Mouse (Mus musculus): ENCODE data around the gene Cyfip1. TPM values are rescaled to one million over a fixed set of nuclear protein-coding genes. Genes with fewer than 3 reads are reported as not detected.
A peak's percentile ranks its signal among the peaks of the same experiment; 100 is the strongest.

Gene Cyfip1
- total and polyA plus RNA-seq, 3 experiments, result 17.2 to 36.1 (median 33.8) TPM

DNA sequence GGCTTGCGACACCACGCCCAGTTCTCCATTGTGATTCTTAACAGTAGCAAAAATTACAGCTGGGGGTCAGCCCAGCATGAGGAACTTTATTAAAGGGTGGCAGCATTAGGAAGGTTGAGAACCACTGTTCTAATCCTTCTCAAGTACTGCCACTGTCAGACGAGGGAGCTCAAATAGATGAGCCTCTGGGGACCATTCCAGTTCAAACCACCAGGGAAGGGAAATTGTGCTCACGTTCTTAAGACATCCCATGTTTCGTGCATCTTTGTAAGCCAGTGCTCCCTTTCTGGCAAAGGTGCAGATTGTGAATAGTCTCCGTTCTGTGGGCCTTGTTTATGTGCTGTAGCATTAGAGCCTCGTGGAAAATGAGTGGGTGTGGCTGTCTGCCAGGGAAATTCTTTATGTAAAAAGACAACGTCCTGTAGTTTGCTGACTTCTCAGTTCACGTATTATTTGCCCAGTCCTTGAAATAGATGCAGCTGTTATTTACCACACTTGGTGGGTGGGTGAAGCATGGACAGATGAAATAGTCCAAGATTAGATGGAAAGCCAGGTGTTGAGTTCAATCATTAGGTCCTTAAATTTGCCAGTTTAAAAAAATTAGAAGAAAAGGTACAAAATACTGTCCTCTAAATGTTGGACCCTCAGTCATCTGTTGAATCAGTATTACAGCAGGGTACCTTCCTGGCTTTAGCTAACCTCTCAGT is 5.2 kb downstream of the Cyfip1 start:
- Histone ChIP-seq H3K36me3 (ENCODE audit: control insufficient read depth, insufficient read depth, low read length) (peaks cover 7% of the 10 kb centered on the region), H3K4me3 (no peak overlapping the region), H3K4me1 (ENCODE audit: control insufficient read depth, insufficient read depth, low read length) (peaks cover 6% of the 10 kb centered on the region), H3K27me3 (ENCODE audit: control insufficient read depth, insufficient read depth, low read length) (no peaks in the 10 kb centered on the region), H3K9ac (ENCODE audit: low read depth, low read length) (no peak overlapping the region), H3K79me2 (replicated peaks; ENCODE audit: control insufficient read depth, insufficient read depth, low read length) (peaks cover 9% of the 10 kb centered on the region), H3K27ac (no peak overlapping the region)
- WGBS, result 46% methylated on average over 9 of the region's 9 CpGs
- TF ChIP-seq CTCF (IDR thresholded peaks at IDR 0.05), result no peak
- no peak for TF ChIP-seq EP300 (IDR thresholded peaks at IDR 0.05; ENCODE audit: insufficient read depth, low read depth, low read length)
- no peak for TF ChIP-seq POLR2A (IDR thresholded peaks at IDR 0.05; ENCODE audit: insufficient read depth, low read depth, low read length)
- intact Hi-C loops (cut with DNase I), result no loop called here
- DNase-seq, result no peak

DNA sequence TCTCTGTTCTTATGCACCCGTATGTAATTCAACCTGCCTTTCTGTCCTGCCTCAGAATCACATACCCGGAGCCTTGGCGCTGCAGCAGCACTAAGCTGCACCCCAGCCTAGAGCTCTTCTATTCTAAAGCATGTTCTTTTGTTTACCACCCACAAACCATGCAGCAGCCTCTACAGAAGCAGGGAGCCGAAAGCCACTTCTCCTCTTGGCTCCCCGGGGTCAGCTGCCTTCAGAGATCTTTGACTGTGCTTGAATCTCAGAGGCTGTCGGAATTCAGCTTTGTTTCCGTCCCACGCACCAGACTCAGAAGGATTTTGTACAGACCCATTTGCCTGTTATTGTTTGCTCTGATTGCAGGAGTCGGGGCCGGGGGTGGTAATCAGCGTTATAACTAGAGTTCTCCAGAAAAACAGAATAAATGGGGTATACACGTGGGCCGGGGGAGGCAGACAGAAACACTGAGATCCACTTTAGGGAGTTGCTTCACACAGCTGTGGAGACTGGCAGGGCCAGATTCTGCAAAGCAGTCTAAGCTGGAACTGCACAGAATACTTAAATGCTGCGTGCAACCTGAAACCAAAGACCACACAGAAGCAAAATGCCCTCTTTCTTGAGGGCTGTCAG is 8.5 kb downstream of the Cyfip1 start:
- Histone ChIP-seq H3K4me3 (no peak overlapping the region), H3K27ac (no peak overlapping the region), H3K4me1 (ENCODE audit: control insufficient read depth, insufficient read depth, low read length) (peaks cover 11% of the 10 kb centered on the region), H3K79me2 (replicated peaks; ENCODE audit: control insufficient read depth, insufficient read depth, low read length) (peaks cover 9% of the 10 kb centered on the region), H3K27me3 (ENCODE audit: control insufficient read depth, insufficient read depth, low read length) (no peaks in the 10 kb centered on the region), H3K36me3 (ENCODE audit: control insufficient read depth, insufficient read depth, low read length) (peaks cover 11% of the 10 kb centered on the region), H3K9ac (ENCODE audit: low read depth, low read length) (no peak overlapping the region)
- intact Hi-C loops (cut with DNase I), result no loop called here
- DNase-seq, result no peak
- TF ChIP-seq CTCF (IDR thresholded peaks at IDR 0.05), result no peak
- TF ChIP-seq POLR2A (IDR thresholded peaks at IDR 0.05; ENCODE audit: insufficient read depth, low read depth, low read length), result no peak
- 63% methylated on average over 14 of the region's 14 CpGs for WGBS

DNA sequence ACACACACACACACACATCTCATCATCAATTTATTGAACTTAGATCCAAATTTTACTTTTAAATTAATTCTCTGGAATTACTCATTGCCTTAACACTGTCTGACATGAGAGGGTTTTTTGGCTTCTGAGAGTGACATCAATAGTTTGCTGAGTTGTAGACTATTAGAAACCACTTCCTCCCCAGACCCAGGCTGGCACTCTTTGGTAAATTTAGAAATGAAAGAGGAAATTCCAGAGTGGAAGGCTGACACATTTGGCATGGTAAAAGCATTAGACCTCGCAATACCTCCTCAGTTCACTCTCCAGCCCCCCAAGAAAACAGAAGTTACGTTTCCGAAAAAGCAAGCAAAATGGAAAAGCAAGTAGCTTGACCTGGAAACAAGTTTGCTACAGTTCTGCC is 11.2 kb downstream of the Cyfip1 start:
- intact Hi-C loops (cut with DNase I), result no loop called here
- H3K27me3 ChIP-seq (ENCODE audit: control insufficient read depth, insufficient read depth, low read length), result no peaks in the 10 kb centered on the region
- no peak overlapping the region for H3K4me3 ChIP-seq
- H3K27ac ChIP-seq, result peak overlapping the region; percentile 29
- no peak for TF ChIP-seq CTCF (IDR thresholded peaks at IDR 0.05)
- no peak for TF ChIP-seq POLR2A (IDR thresholded peaks at IDR 0.05; ENCODE audit: insufficient read depth, low read depth, low read length)
- TF ChIP-seq EP300 (IDR thresholded peaks at IDR 0.05; ENCODE audit: insufficient read depth, low read depth, low read length), result no peak
- peaks cover 22% of the 10 kb centered on the region for H3K79me2 ChIP-seq (replicated peaks; ENCODE audit: control insufficient read depth, insufficient read depth, low read length)
- H3K9ac ChIP-seq (ENCODE audit: low read depth, low read length), result no peak overlapping the region
- WGBS, result 21% methylated on average over 3 of the region's 3 CpGs
- H3K4me1 ChIP-seq (ENCODE audit: control insufficient read depth, insufficient read depth, low read length), result peaks cover 13% of the 10 kb centered on the region
- peaks cover 14% of the 10 kb centered on the region; the same call in 1 of the 2 replicates for H3K36me3 ChIP-seq (ENCODE audit: control insufficient read depth, insufficient read depth, low read length)
- peak in 1 of 2 experiments; percentile 18 for DNase-seq

DNA sequence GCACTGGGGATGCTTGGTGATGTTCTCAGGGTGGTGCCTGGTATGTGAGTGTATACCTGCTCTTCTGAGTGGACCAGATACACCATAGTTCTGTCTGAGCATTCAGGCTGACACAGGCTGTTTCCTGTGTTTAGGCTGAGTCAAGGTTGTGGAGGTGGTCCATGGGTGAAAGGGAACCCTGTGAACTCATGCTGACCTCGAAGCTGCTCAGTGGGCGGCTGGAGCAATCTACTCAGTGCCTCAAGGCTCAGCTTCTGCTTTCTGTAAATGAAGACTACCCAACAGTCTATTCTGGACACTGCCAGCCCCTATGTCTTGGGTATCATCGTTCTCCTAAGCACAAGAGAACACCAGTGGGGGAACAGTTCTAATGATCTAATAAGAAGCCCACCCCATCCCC is 14.1 kb downstream of the Cyfip1 start:
- Histone ChIP-seq H3K79me2 (replicated peaks; ENCODE audit: control insufficient read depth, insufficient read depth, low read length) (peaks cover 21% of the 10 kb centered on the region), H3K36me3 (ENCODE audit: control insufficient read depth, insufficient read depth, low read length) (peaks cover 16% of the 10 kb centered on the region), H3K27me3 (ENCODE audit: control insufficient read depth, insufficient read depth, low read length) (no peaks in the 10 kb centered on the region), H3K27ac (no peak overlapping the region), H3K9ac (ENCODE audit: low read depth, low read length) (no peak overlapping the region), H3K4me3 (no peak overlapping the region), H3K4me1 (ENCODE audit: control insufficient read depth, insufficient read depth, low read length) (peaks cover 19% of the 10 kb centered on the region)
- TF ChIP-seq EP300 (IDR thresholded peaks at IDR 0.05; ENCODE audit: insufficient read depth, low read depth, low read length), result no peak
- TF ChIP-seq CTCF (IDR thresholded peaks at IDR 0.05), result no peak
- no peak for TF ChIP-seq POLR2A (IDR thresholded peaks at IDR 0.05; ENCODE audit: insufficient read depth, low read depth, low read length)
- WGBS, result 72% methylated on average over 3 of the region's 3 CpGs
- peak in 1 of 2 experiments; percentile 27 for DNase-seq
- intact Hi-C loops (cut with DNase I), result no loop called here

DNA sequence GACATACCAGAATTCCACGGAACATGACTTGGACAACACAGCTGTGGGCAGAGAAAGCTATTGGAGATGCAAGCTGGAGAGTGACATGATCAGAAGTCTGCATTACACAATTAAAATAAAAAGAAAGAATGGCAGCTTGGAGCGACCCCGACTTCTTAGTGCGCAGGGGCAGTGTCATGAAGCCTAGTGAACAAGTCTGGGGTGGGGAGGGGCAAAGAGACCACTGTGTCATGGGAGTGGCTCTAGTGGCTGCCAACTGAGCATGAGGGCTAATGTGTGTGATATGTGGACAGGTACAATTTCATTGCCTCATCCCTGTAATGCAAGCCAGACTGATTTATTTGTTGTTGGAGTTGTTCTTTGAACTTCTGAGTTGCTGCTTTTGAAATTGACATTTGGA is 15.2 kb downstream of the Cyfip1 start:
- TF ChIP-seq CTCF (IDR thresholded peaks at IDR 0.05) (no peak), EP300 (IDR thresholded peaks at IDR 0.05; ENCODE audit: insufficient read depth, low read depth, low read length) (no peak), POLR2A (IDR thresholded peaks at IDR 0.05; ENCODE audit: insufficient read depth, low read depth, low read length) (no peak)
- H3K4me3 ChIP-seq, result no peak overlapping the region
- H3K4me1 ChIP-seq (ENCODE audit: control insufficient read depth, insufficient read depth, low read length), result peaks cover 19% of the 10 kb centered on the region
- no peak overlapping the region for H3K9ac ChIP-seq (ENCODE audit: low read depth, low read length)
- H3K27me3 ChIP-seq (ENCODE audit: control insufficient read depth, insufficient read depth, low read length), result no peaks in the 10 kb centered on the region
- 94% methylated on average over 4 of the region's 4 CpGs for WGBS
- DNase-seq, result no peak
- no peak overlapping the region for H3K27ac ChIP-seq
- intact Hi-C loops (cut with DNase I), result no loop called here
- H3K79me2 ChIP-seq (replicated peaks; ENCODE audit: control insufficient read depth, insufficient read depth, low read length), result peaks cover 19% of the 10 kb centered on the region
- H3K36me3 ChIP-seq (ENCODE audit: control insufficient read depth, insufficient read depth, low read length), result peaks cover 16% of the 10 kb centered on the region

DNA sequence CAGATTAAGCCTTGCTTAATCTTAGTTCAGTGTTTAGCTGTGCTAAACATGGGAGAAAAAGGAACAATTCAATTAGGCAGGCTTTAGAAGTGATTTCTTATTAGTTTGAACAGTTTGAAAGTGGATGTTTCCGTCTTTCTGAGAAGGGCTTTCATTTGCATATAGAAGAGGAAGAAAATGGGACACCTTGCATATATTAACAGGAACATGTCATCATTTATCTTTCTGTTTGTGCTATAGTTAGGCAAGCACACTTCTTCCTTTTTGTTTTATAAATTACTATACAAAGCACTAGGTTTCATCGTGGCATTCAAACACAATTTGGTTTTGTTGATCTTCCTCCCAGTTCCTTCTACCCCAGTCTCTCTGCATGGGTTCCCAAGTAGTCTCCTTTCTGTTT is 16.2 kb downstream of the Cyfip1 start:
- Histone ChIP-seq H3K79me2 (replicated peaks; ENCODE audit: control insufficient read depth, insufficient read depth, low read length) (peaks cover 24% of the 10 kb centered on the region), H3K4me3 (no peak overlapping the region), H3K9ac (ENCODE audit: low read depth, low read length) (no peak overlapping the region), H3K36me3 (ENCODE audit: control insufficient read depth, insufficient read depth, low read length) (peaks cover 12% of the 10 kb centered on the region), H3K4me1 (ENCODE audit: control insufficient read depth, insufficient read depth, low read length) (peaks cover 15% of the 10 kb centered on the region), H3K27me3 (ENCODE audit: control insufficient read depth, insufficient read depth, low read length) (no peaks in the 10 kb centered on the region), H3K27ac (no peak overlapping the region)
- TF ChIP-seq CTCF (IDR thresholded peaks at IDR 0.05), result no peak
- no peak for TF ChIP-seq POLR2A (IDR thresholded peaks at IDR 0.05; ENCODE audit: insufficient read depth, low read depth, low read length)
- TF ChIP-seq EP300 (IDR thresholded peaks at IDR 0.05; ENCODE audit: insufficient read depth, low read depth, low read length), result no peak
- no peak for DNase-seq
- intact Hi-C loops (cut with DNase I), result no loop called here
- WGBS, result 72% methylated on average over 2 of the region's 2 CpGs

All from heart, adult 2 months (tissue).